Mouse (Mus musculus) liver, embryonic 12.5 days (tissue): ENCODE data around the gene Tbc1d9. TPM values are rescaled to one million over a fixed set of nuclear protein-coding genes. Genes with fewer than 3 reads are reported as not detected.

Source experiments
- ATAC-seq: fragments of 200-750 bp; cut with Nextera tagmentation; 2 replicates; pipeline ENCODE4 v1.8.0; 2017; ENCODE audit warnings: moderate number of reproducible peaks, mild to moderate bottlenecking, moderate library complexity
- H3K27ac ChIP-seq: fragments of 300-500 bp; sonication (generic); 2 replicates; pipeline ENCODE4 v1.5.1; 2016; ENCODE audit warnings: mild to moderate bottlenecking
- H3K27me3 ChIP-seq: fragments of 300-500 bp; sonication (generic); replicated peaks from 2 replicates; pipeline ENCODE4 v1.6.1; 2016; ENCODE audit warnings: mild to moderate bottlenecking, moderate library complexity
- H3K36me3 ChIP-seq: fragments of 300-500 bp; sonication (generic); 2 replicates; pipeline ENCODE4 v1.6.1; 2016; ENCODE audit warnings: mild to moderate bottlenecking, moderate library complexity
- H3K4me1 ChIP-seq: fragments of 300-500 bp; sonication (generic); 2 replicates; pipeline ENCODE4 v1.6.1; 2016
- H3K4me2 ChIP-seq: fragments of 300-500 bp; sonication (generic); 2 replicates; pipeline ENCODE4 v1.6.1; 2016; ENCODE audit warnings: mild to moderate bottlenecking, moderate library complexity
- H3K4me3 ChIP-seq: fragments of 300-500 bp; sonication (generic); 2 replicates; pipeline ENCODE4 v1.5.1; 2016; ENCODE audit warnings: mild to moderate bottlenecking, moderate library complexity
- H3K9ac ChIP-seq: fragments of 300-500 bp; sonication (generic); 2 replicates; pipeline ENCODE4 v1.6.1; 2016; ENCODE audit warnings: mild to moderate bottlenecking, moderate library complexity
- H3K9me3 ChIP-seq: fragments of 300-500 bp; sonication (generic); replicated peaks from 2 replicates; pipeline ENCODE4 v1.6.1; 2016; ENCODE audit warnings: mild to moderate bottlenecking, moderate library complexity
- WGBS: fragments of 180-500 bp; shearing (Covaris S2); methylation state at CpG from one replicate; pipeline ENCODE4 v1.1.7; 2016; ENCODE audit not compliant: insufficient replicate concordance; 5-methylcytosine and 5-hydroxymethylcytosine counted together
- polyA plus RNA-seq: library from polyadenylated mRNA; unstranded; fragments of >200 nt; fragmentation: Nextera tagmentation; extraction: Ambion mirVana; gene quantifications from 2 replicates; pipeline ENCODE4 v1.2.1, GENCODE M21; 2016

The Tbc1d9 gene
- polyA plus RNA-seq, 1 experiment from 2014 or later, result 0.60 TPM

DNA sequence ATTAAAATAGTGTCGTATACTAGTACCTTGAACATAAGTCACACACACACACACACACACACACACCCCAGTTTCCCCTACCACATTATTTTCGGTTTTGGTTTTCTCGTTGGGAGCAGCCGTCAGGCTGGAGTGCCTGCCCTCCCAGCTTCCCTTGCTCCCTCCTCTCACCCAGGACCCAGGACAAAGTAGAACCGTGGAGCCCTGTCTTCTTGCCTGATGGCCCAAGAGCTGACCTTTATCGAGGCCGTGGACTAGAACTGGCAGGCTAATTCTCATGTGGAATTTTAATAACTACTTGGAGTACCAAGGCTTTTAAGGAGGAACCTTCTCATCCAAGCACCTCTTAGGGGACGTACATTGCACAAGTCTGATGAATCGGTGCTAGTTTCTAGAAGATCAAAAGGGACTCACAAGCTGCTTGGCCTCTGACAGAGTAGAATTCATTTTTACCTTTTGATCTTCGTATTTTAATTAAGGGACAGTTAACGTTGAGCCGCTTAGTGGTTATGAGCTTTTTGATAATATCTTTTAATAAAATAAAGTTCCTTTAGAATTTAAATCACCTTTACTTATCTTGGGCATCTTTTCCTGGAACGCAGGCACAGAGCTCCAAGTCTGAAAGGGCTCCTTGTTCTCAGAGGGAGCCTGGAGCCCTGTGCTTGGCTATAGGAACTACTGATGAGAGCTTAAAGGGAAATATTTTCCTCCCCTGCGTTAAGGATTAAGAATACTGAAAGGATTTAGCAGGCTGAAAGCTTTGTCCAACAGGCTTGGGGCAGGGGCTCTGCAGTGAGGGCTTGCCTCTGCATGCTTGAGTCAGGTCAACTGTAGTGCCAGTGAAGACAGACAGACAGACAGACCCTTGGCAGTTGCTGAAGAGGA is 86.5 kb downstream of the Tbc1d9 start:
- Histone ChIP-seq H3K4me3 (no peak overlapping the region), H3K9me3 (no peaks in the 10 kb centered on the region), H3K36me3 (no peaks in the 10 kb centered on the region), H3K27me3 (no peaks in the 10 kb centered on the region), H3K9ac (no peak overlapping the region), H3K27ac (no peak overlapping the region), H3K4me1 (no peaks in the 10 kb centered on the region), H3K4me2 (no peak overlapping the region)
- WGBS, result 78% methylated on average over 14 of the region's 14 CpGs
- no peak for ATAC-seq

GRCm38 (mm10) chr8:83252791-83253190 is 87.6 kb downstream of the Tbc1d9 start:
- Histone ChIP-seq H3K27ac (no peak overlapping the region), H3K4me3 (no peak overlapping the region), H3K4me2 (no peak overlapping the region), H3K4me1 (no peaks in the 10 kb centered on the region), H3K36me3 (no peaks in the 10 kb centered on the region), H3K9ac (no peak overlapping the region), H3K27me3 (no peaks in the 10 kb centered on the region), H3K9me3 (no peaks in the 10 kb centered on the region)
- no peak for ATAC-seq
- WGBS, result 53% methylated on average over 5 of the region's 5 CpGs

DNA sequence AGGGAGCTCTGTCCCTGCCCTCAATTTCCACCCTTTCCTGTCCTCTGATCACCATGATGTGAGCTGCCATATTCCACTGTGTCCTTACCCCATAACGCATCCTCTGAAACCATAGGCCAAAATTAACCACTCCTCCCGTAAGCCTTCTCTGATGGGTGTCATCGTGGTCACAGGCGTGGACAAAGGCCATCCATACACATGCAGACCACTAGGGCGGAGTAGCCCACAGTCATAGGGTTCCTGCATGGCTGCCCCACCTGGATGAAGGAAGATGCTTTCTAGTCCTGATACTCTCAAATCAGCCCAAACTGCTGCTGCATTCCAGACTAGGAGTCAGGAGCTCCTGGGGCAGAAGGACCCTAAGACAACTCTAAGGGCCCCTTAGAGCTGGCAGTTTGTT is 92.5 kb downstream of the Tbc1d9 start:
- no peak overlapping the region for H3K9ac ChIP-seq
- H3K27me3 ChIP-seq, result 0 out of 2 replicates have a peak, but pooled peaks cover 7% of the 10 kb centered on the region
- no peak for ATAC-seq
- H3K4me2 ChIP-seq, result no peak overlapping the region
- no peaks in the 10 kb centered on the region for H3K4me1 ChIP-seq
- WGBS, result 77% methylated on average over 5 of the region's 5 CpGs
- H3K4me3 ChIP-seq, result no peak overlapping the region
- H3K36me3 ChIP-seq, result no peaks in the 10 kb centered on the region
- H3K9me3 ChIP-seq, result no peaks in the 10 kb centered on the region
- H3K27ac ChIP-seq, result no peak overlapping the region

DNA sequence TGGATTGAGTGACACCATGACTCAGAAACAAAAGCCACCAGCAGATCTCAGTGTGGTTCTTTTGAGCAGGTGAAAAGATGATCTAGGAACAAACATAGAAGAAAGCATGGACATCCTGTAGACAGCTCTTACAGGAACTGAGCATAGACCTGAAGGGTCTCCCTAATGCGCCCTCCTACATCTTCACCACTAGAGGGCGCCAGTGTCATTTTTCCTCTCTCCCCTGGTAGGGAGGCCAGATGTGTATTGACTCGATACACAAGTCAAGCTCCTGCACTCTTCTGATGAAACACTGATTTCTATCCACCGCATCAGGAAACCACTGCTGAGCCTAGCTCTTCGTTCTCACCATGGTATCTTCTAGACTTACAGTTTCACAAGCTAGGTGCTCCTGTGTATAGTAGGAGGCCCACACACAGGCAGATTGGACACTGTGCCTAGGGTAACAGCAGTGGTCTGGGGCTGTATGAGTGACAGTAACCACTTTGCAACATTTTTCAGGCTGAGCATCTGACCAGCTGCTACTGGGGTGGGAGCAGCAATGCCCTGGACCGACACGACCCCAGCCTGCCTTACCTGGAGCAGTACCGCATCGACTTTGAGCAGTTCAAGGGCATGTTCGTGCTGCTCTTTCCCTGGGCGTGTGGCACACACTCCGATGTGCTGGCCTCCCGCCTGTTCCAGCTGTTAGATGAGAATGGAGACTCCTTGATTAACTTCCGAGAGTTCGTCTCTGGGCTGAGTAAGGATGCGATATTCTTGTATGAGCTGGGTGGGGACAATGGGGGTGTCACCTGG is 95.5 kb downstream of the Tbc1d9 start:
- H3K4me3 ChIP-seq, result no peak overlapping the region
- no peaks in the 10 kb centered on the region for H3K9me3 ChIP-seq
- no peaks in the 10 kb centered on the region for H3K4me1 ChIP-seq
- H3K27ac ChIP-seq, result no peak overlapping the region
- H3K4me2 ChIP-seq, result no peak overlapping the region
- no peak overlapping the region for H3K9ac ChIP-seq
- 63% methylated on average over 16 of the region's 16 CpGs for WGBS
- H3K36me3 ChIP-seq, result no peaks in the 10 kb centered on the region
- 0 out of 2 replicates have a peak, but pooled peaks cover 7% of the 10 kb centered on the region for H3K27me3 ChIP-seq
- peak; percentile 76 for ATAC-seq

GRCm38 (mm10) chr8:83271172-83271571 is 106.0 kb downstream of the Tbc1d9 start:
- Histone ChIP-seq H3K4me2 (no peak overlapping the region), H3K27me3 (no peaks in the 10 kb centered on the region), H3K9ac (no peak overlapping the region), H3K36me3 (peaks cover 5% of the 10 kb centered on the region), H3K27ac (no peak overlapping the region), H3K9me3 (no peaks in the 10 kb centered on the region), H3K4me3 (no peak overlapping the region), H3K4me1 (no peaks in the 10 kb centered on the region)
- 77% methylated on average over 14 of the region's 14 CpGs for WGBS
- no peak for ATAC-seq

- Histone ChIP-seq H3K4me2 (no peak overlapping the region), H3K9me3 (no peaks in the 10 kb centered on the region), H3K36me3 (peaks cover 5% of the 10 kb centered on the region), H3K27ac (no peak overlapping the region), H3K27me3 (no peaks in the 10 kb centered on the region), H3K9ac (no peak overlapping the region), H3K4me1 (no peaks in the 10 kb centered on the region), H3K4me3 (no peak overlapping the region)
- ATAC-seq, result no peak
- 73% methylated on average over 10 of the region's 10 CpGs for WGBS
Observed at GRCm38 (mm10) chr8:83272464-83272863, 107.3 kb downstream of the Tbc1d9 start.

GRCm38 (mm10) chr8:83274470-83274869 is 109.3 kb downstream of the Tbc1d9 start:
- Histone ChIP-seq H3K9ac (no peak overlapping the region), H3K4me2 (no peak overlapping the region), H3K36me3 (peaks cover 5% of the 10 kb centered on the region), H3K27ac (no peak overlapping the region), H3K4me3 (no peak overlapping the region), H3K9me3 (no peaks in the 10 kb centered on the region), H3K27me3 (no peaks in the 10 kb centered on the region), H3K4me1 (no peaks in the 10 kb centered on the region)
- WGBS, result 53% methylated on average over 11 of the region's 11 CpGs
- ATAC-seq, result no peak

DNA sequence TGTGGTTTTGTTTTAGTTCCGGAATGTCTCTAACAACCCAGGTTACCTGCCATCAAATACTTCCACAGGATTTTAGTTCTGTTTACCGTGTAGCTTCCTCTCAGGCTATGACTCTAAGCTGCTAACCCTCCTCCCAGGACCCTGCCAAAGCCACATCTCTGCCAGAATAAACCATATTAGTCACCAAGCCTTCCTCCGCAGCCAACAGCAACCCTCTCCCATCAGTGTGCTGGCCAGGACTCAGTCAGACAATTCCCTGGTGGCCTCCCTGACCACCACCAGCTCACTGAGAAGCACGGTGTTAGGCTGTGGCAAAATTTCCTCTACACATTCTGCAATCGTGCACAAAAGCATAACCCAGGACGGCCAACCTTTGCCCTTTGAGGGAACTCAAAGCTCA is 113.3 kb downstream of the Tbc1d9 start:
- 80% methylated on average over 6 of the region's 6 CpGs for WGBS
- no peak for ATAC-seq
- H3K27me3 ChIP-seq, result no peaks in the 10 kb centered on the region
- H3K27ac ChIP-seq, result no peak overlapping the region
- H3K4me3 ChIP-seq, result no peak overlapping the region
- H3K36me3 ChIP-seq, result no peaks in the 10 kb centered on the region
- no peaks in the 10 kb centered on the region for H3K4me1 ChIP-seq
- H3K4me2 ChIP-seq, result no peak overlapping the region
- no peak overlapping the region for H3K9ac ChIP-seq
- H3K9me3 ChIP-seq, result no peaks in the 10 kb centered on the region

DNA sequence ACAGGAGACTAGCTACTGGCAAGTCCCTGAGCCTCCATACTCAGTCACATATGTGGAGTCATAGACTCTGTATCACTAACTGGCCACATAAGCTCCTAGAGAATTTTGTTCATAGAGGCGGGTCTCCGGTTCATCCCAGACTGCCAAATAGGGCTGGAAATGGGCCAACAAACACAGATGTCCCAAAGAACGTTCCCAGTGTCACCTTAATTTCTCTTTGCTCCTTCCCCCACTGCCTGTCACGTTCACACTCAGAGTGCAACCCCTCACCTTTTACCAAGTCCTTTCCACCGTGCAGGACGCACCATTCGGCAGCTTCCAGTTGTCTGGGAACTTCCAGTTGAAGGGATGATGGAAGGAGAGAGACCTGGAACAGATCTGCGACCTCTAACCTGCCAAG is 120.2 kb downstream of the Tbc1d9 start:
- Histone ChIP-seq H3K9me3 (no peaks in the 10 kb centered on the region), H3K4me3 (no peak overlapping the region), H3K4me1 (no peaks in the 10 kb centered on the region), H3K9ac (no peak overlapping the region), H3K27me3 (peaks cover 27% of the 10 kb centered on the region), H3K4me2 (no peak overlapping the region), H3K36me3 (no peaks in the 10 kb centered on the region), H3K27ac (no peak overlapping the region)
- WGBS, result 60% methylated on average over 8 of the region's 8 CpGs
- no peak for ATAC-seq

DNA sequence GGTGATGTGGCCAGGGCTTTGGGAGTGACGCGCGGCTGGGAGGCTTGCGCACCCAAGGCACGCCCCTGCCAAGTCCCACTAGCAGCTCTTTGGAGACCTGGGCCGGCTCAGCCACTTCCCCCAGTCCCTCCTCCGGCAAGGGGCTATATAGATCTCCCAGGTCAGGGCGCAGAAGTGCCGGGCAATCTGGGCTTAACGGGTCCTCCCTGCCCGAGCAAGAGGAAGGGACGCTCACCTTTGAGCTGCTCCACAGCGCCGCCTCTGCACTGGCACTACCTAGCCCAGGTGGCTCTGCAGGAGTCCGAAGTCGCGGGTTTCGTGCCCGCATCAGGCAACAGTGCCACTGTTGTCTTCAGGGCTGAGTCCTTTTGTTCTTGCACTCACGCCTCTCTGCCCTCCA is 125.0 kb downstream of the Tbc1d9 start, which contains the start of gene Ucp1:
TSS of gene Ucp1 (plus strand) at position 177 of the 400 bp plus-strand sequence.
- Histone ChIP-seq H3K9ac (no peak within 1 kb of the TSS), H3K4me2 (peak within 1 kb of the TSS; percentile 24; the same call in 1 of the 2 replicates), H3K4me3 (no peak within 1 kb of the TSS), H3K36me3 (no peaks in the 10 kb centered on the region), H3K4me1 (no peaks in the 10 kb centered on the region), H3K27ac (no peak within 1 kb of the TSS), H3K27me3 (peaks cover 39% of the 10 kb centered on the region), H3K9me3 (no peaks in the 10 kb centered on the region)
- ATAC-seq, result no peak
- WGBS, result 4% methylated on average over 20 of the region's 20 CpGs

DNA sequence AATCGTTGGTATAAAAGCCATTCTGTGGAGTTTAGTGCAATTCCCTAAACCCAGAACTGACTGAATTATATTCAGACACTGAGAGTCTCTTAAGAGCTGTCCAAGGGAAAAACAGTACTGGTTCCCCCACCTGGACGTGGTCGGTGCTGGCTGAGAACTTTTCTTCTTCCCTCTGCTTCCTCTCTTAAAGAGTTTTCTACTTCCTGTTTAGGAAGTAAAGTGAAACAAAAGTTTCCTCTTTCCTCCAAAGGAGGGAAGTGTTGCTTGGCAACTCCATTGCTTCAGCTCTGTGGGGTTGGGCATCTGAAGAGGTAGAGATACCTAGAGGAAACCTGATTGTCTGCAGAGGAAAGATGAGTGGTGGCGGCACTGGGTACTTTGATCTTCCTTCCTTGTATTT is 132.2 kb downstream of the Tbc1d9 start:
- H3K9ac ChIP-seq, result no peak overlapping the region
- ATAC-seq, result no peak
- H3K27me3 ChIP-seq, result peaks cover 6% of the 10 kb centered on the region
- WGBS, result 41% methylated on average over 4 of the region's 4 CpGs
- no peak overlapping the region for H3K4me3 ChIP-seq
- no peak overlapping the region for H3K27ac ChIP-seq
- H3K9me3 ChIP-seq, result no peaks in the 10 kb centered on the region
- H3K4me2 ChIP-seq, result no peak overlapping the region
- no peaks in the 10 kb centered on the region for H3K36me3 ChIP-seq
- H3K4me1 ChIP-seq, result no peaks in the 10 kb centered on the region

DNA sequence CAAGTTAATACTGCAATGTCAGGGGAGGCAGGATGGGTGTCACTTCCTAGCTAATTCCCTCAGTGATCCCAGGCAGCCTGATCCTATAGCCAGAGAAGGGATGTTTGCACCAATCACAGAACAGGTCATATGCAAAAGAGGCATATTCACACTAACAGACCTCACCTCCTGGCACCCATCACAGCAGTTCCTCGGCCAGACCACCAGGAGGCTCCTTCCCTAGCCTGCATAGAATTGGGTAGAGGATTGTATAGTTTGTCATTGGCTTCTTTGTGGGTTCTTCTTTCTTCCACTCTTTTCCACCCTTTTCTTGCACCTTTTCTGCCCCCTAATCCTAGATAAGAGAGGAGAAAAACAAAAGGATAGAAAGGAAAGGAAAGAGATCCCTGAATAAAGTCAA is 135.0 kb downstream of the Tbc1d9 start:
- Histone ChIP-seq H3K4me2 (no peak overlapping the region), H3K9ac (no peak overlapping the region), H3K4me3 (no peak overlapping the region), H3K27ac (no peak overlapping the region), H3K4me1 (no peaks in the 10 kb centered on the region), H3K36me3 (no peaks in the 10 kb centered on the region), H3K9me3 (no peaks in the 10 kb centered on the region), H3K27me3 (no peaks in the 10 kb centered on the region)
- WGBS, result 38% methylated on average over 1 of the region's 1 CpGs
- ATAC-seq, result no peak; the same call in 1 of the 2 replicates
